Mouse (Mus musculus) gastrocnemius, postnatal 25 days (tissue): ENCODE results near the gene Trir. TPM values are rescaled to one million over a fixed set of nuclear protein-coding genes. Genes with fewer than 3 reads are reported as not detected.

Experiments used
- DNase-seq: peaks from one replicate; pipeline ENCODE4 v3.0.0; 2022
- total RNA-seq, 2 experiments: library from RNA; stranded (reverse); gene quantifications; 1 replicate in 1 of 2; 2 replicates in 1 of 2; pipeline ENCODE4 v1.2.3; 2021

Trir gene
- total RNA-seq, 2 experiments from 2014 or later, result 66.5 to 69.4 TPM

DNA sequence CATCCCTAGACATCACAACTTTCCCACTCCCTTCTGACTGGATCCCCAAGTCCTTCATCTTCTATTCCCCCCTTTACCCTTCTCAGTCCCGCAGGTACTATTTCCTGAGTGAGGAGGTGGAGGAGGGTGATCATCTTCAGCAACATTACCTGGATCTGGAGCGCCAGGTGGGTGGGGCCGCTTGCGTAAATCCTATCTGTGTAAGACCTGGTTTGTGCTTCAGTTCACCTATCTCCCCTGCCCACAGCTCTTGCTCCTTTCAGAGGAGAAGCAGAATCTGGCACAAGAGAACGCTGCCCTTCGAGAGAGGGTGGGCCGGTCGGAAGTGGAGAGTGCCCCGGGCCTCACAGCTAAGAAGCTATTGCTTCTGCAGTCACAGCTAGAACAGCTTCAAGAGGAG is 32.2 kb upstream of the Trir start:
- no peak for DNase-seq

DNA sequence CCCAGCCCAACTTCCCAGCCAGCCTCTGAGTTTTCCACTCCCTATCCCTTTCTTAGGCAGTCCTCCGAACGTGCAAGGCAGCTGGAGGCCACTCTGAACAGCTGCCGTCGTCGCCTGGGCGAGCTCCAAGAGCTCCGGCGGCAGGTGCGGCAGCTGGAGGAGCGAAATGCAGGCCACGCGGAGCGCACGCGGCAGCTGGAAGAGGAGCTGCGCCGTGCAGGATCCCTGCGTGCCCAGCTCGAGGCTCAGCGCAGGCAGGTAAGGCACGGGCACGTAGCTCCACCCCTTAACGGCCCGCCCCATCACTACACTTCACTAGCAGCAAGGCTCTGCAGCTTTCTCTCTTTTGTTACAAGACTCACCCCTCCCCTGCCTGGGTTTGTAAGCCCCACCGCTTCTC is 30.9 kb upstream of the Trir start:
- DNase-seq, result no peak

DNA sequence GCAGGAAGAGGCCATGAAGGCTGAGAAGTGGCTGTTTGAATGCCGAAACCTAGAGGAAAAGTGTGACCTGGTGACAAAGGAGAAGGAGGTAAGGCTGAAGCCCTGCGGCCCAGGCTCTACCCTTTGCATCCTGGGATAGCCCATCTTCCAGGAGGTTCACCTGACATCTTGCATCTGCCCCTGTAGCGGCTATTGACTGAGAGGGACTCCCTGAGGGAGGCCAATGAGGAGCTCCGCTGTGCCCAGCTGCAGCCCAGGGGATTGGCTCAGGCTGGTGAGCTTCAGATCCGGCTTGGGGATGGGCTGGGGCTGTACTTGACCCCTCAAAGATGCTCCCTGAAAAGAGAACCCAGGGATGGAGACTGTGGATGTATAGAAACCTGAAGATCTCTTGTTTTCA is 29.6 kb upstream of the Trir start:
- DNase-seq, result no peak

DNA sequence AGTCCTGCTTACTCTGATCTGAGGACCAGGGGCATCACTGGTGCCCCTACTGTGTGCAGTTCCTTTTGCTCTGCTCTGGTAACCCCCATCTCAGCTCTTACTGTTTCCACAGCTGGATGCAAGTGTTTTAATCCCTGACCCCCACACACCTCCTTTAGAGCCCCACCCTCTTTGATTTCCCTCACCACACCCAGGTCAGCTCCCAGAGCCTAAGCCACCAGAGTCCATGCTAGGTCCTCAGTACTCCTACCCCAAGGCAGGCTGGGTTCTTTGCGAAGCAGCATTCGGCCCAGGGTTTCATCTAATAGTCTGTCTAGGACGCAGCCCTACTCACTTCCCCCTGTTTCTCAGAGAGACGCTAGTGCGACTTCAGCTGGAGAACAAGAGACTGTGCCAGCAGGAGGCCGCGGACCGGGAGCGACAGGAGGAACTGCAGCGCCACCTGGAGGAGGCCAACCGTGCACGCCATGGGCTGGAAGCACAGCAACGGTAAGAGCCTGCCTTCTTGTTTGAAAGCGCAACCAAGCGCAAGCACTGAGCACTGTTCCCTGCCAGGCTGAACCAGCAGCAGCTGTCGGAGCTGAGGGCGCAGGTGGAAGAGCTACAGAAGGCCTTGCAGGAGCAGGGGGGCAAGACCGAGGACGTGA is 28.9 kb upstream of the Trir start:
- DNase-seq, result peak; percentile 83

DNA sequence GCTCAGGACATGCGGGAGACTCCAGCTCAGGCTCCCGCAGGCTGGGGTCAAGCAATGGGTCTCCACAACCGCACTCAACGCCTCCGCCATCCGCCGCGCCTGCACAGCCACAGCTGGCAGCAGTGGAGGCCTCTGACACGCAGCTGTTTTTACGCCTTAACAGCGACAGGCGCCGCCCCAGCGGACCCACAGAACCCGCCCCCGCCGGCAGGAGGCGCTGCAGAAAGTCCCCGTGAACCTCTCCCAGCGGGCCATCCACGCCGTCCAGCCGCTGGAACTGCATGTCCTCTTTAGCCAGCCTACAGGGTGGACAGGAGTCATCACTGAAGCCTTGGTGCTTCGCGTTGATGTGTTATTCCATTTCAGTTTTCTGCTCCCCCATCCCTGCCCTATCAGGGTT is 18.9 kb upstream of the Trir start:
- no peak for DNase-seq

DNA sequence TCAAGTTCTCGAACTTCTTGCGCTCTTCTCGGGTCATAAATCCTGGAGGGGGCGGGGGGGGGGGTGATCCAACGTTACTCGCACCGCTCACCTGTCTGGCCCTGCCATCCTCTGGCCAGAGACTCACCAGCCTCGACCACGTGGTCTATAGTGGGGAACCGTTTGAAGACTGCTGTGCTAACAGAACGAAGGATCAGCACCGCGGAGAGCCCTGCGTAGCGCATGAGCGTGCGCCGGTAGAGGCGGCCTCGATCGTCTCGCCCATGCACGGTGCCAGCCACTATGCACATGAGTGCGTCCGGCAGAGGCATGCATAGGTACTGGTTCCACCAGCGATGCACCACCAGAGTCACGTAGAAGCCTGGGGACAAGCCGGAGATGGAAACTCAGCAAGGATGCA is 15.4 kb upstream of the Trir start:
- no peak for DNase-seq

DNA sequence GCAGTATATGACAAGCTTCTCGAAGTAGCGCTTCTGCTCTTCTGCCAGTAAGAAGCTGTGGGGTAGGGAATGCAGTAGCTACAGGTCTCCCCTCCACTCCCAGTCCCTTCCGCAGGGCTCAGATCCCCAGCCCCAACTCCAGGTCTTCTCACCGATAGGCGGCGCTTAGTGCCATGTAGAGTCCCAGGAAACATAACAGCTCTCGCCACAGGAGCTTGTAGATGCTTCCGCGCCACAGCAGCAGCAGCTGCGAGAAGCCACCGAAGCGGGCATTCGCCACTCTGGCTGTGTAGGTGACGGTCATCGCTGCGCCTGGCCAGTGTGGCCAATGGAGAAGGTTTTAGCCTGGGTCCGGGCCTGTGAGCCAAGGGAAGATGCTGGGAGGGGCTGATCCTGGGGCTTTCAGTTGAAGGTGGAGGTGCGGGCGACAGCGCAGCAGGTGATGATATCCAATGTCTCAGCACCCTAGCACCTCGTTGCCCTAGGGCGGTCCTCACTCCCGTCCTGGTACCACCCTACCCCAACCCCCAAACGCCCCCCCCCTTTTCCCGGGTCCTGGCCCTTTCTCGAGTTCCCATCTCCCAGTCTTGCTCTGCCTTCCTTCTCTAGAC is 13.3 kb upstream of the Trir start:
- DNase-seq, result no peak

DNA sequence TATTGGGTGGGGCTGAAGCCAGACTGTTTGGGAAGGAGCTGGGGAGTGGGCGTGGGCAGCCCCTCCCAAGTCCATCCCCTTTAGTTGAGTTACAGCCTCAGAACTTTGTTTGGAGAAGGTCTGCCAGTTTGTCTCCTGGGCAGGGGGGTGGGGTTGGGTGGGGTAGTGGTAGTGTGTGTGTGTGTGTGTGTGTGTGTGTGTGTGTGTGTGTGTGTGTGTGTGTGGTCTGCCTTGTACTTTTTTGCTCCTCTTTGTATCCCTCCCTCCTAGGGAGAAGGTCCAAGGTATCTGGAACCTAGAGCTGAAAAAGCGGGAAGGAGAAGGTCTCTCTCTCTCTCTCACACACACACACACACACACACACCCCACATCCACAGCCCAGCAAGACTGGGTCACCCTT is 12.2 kb upstream of the Trir start, which contains the start of gene Best2:
Best2 (minus strand) TSS at position 101 of the 400 bp plus-strand sequence.
- DNase-seq, result no peak

DNA sequence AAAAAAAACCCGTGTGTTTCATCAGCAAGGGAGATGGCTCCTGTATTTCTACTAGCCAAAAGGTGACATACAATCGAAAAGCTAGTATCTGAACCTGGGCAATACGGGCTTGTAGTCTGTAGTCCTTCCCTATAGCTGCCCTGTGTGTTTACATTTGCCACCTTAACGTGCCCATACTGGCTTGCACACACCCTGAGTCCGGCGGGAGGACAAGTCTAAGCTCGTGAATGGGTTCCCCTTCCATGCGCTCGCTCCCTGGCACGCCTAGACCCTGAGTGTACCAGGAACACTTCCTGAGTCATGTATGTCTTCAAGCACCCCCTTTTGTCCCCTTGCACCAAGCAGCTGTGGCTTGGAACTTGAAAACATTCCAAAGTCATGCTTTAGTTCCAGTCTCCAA is 9.9 kb upstream of the Trir start:
- DNase-seq, result no peak

DNA sequence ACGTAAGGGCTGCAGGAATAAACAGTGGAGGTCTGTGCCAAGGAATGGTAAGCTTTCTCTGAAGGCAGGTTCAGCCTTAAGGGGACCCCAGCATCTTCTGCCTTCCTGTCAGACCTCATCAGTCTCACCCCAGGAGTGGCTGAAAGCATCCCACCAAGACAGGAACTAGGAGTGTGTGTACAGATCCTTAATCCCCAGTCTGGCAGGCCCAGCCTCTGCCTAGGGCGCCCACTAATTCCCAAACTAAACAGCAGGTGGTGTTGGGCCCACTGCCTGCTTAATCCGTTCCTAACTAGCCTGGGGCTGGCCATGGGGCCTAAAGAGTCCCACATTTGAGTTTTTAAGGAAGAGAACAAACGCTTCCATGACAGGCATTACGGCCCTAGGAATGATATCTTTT is 9.4 kb upstream of the Trir start:
- DNase-seq, result no peak

DNA sequence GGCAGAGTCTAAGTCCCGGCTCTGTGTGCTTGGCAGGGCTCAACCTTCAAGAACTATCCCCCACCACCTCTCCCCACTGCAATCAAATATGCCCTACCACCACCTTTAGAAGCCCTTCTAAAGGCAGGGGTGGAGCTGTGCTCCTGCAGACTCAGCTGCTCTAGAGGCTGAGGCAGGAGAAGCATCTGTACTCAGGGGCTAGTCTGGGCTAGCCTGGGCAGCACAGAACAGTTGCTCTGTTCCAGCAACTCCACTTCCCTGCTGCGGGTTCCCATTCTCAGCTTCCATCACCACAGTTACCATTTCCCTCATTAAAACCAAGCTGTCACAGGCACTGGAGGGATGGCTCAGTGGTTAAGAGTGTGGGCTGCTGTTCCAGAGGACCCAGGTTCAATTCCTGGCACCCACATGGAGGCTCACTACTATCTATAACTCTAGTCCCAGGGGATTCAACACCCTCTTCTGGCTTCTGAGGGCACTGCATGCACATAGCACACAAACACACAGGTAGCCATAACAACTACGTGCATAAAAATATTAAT is 5.0 kb upstream of the Trir start:
- no peak for DNase-seq

DNA sequence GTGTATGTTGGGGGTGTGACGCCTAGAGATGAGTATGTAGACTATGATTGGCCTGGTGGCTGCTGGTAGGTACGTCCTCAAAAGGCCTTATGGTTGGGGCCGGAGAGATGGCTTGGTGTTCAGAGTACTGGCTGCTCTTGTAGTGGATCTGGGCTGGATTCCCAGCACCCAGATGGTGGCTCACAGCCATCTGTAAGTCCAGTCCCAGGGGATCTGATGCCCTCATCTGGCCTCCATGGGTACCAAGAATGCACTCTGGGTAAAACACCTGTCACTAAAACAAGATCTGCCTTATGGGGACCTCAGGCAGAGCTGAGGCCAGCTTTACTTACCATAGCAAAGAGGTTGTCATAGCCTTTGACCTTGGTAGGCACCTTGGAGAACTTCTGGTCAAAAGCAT is 2.8 kb upstream of the Trir start:
- DNase-seq, result no peak

DNA sequence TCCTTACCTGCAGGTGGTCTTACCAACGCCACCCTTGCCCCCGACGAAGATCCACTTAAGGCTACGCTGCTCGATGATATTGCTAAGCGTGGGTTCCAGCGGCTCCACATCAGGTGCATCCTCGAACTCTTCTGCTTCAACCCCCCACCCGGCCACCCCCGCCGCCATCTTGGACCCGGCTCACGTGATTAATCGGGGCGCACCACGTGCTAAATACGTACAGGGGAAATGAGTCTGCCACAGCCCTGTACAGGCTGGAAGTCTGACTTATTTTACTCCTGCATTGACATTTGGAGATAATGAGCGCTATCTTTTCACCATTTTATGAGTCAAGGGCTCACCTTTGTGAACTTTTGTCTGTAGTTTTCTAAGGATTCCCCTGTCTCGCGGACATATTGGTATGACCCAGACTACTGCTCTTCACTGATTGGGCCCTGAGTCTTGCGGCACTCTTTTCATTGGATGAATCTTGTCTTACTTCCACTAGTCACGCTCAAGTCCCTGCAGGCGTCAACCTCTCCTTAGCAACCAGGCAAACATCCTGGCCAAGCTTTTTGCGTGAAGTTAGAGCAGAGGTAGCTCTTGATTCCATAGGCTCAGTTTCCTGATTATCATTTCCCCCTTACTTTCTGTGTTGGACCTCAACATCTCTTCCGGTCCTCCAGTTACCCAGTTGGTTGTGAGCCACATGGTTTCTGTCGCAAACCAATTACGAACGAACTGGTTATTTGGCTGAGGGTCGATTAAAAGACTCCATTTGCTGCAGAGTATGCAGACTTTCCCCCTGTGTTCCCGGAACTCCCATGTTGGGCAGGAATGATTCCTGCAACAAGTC is 1.3 kb upstream of the Trir start, which contains the start of gene Asna1:
Asna1 (minus strand) TSS at position 184 of the 835 bp plus-strand sequence.
- DNase-seq, result peak; percentile 79

DNA sequence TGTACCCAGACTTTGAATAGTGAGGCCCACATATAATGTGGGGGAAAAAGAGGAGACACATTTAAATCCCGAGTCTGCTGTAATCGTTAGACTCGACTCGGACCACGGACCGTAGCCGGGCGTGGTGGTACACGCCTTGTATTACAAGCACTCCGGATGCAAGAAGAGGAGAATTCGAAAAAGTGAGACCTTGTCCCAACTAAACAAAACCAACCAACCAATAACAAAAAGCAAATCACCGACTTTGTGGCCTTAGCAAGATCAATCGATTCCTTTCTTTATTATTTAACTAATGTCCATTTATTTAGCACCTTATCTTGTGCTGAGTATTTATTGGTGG is 863 bp downstream of the Trir start:
- no peak for DNase-seq

DNA sequence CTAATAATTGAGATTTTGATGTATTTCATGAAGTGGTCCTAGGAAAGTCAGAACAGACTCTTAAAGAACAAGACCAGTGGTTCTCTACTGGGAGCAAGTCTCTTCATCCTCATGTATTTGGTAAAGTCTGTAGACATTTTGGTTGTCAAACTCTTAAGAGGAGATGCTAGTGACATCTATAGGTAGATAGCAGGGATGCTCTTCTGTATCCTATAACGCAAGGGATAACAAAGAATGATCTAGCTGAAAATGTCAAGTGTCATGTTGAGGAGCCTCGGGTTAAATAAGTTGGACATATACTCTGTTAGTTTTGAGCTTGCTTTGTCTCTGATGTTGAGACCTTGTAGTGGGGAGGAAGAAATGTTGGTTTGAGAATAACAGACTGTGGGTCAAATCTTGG is 1.3 kb downstream of the Trir start:
- DNase-seq, result no peak

DNA sequence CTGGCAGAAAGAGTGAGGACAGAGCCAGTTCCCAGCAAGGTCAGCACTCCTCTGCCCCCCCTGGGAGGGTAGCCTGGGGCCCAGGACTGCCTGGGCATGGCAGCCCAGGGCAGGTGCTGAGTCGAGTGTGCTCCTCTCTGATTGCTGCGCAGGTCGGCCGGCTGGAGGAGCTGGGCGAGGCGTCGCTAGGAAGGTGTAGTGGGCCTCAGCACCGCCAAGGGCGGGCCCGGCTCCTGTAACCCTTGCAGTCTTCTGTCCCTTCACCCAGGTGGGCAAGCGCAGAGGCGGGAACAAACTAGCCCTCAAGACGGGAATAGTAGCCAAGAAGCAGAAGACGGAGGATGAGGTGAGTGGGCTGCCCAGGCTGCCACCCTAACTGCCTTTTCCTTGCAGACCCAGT is 2.6 kb downstream of the Trir start:
- DNase-seq, result no peak

DNA sequence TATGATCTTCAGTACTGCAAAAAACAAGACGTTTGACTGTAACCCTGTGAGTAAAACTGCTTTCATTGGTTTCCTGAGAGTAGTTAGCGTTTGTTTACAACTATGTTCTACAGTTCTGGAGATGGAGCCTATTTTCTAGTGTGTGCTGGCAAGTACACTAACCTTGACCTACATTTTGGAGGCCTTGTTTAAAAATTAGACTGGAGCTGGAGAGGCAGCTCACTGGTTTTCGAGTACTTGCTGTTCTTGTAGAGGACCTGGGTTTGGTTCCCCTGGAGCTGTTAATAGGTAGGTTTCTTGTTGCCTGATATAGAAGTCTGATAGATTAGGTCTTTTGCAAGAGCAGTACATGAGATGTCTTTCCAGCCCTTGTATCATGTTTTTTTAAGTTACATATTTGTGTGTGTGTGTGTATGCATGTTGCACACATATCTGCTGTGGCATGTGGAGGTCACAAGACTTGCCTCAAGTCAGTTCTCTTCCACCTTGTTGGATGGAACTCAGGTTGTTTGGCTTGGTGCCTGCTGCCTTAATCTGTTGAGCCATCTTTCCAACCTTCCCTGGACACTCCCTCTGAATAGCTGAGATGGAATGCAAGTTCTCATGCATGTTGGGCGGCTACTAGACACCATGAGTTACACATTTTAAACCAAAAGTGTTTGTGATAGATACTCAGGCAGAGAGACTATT is 6.1 kb downstream of the Trir start:
- DNase-seq, result no peak

DNA sequence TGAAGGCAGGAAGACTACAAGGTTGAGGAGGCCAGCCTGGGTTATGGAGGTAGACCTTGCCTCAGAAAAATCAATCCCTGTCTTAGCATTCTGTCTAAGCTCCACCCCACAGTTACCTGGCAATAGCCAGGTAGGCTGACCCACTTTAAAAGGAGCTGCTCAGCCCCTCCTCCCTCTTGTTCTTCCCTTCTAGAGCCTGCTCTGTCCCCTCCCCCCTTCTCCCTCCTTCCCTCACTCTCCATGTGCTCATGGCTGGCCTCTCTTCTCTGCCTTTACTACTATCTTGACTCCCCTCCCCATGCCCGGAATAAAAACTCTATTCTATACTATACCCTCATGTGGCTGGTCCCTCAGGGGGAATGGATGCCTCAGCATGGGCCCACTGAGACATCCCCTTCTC is 7.2 kb downstream of the Trir start:
- DNase-seq, result no peak

DNA sequence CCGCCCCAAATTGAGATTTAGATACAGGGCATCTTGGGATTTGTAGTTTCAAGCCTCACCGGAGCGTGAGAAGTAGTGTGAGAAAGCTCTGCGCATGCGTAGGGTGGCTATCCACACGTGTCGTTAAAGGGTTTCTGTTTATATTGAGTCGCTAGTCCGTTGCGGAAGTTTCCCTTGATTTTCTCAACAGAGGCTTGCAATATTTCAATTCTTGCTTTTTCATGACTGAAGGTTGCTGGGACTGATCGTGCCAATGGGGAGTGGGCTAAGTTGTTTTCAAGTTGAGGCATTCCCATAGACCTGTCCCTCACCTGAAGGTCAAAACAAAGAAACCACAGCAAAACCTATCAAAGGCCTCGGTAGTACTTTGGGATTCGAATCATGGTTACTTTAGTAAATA is 8.1 kb downstream of the Trir start:
- peak; percentile 50 for DNase-seq

DNA sequence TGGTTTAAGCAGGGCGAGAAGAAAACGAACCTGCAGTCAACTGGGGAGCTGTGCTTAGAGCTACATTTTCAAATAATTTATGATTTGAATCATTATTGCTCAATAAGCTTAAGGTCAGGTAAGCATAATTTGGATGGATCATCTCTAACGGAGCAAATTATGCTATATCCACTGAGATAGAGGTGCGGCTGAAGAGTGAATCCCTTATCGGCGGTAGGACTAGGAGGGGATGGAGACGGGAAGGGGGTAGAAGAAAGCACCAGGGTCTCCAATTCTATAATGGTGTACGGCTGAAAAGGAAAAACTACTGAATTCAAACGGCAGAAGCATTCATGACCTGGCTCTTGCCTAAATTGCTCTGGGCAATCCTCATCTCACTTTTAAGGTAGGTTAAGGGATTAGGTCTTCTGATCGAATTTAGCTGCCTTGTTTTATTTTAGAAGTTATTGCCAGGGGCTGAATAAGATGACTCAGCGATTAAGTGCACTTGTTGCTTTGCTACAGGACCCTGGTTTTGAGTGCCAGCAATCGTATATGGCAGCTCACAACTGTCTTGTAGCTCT is 8.6 kb downstream of the Trir start:
- DNase-seq, result no peak

DNA sequence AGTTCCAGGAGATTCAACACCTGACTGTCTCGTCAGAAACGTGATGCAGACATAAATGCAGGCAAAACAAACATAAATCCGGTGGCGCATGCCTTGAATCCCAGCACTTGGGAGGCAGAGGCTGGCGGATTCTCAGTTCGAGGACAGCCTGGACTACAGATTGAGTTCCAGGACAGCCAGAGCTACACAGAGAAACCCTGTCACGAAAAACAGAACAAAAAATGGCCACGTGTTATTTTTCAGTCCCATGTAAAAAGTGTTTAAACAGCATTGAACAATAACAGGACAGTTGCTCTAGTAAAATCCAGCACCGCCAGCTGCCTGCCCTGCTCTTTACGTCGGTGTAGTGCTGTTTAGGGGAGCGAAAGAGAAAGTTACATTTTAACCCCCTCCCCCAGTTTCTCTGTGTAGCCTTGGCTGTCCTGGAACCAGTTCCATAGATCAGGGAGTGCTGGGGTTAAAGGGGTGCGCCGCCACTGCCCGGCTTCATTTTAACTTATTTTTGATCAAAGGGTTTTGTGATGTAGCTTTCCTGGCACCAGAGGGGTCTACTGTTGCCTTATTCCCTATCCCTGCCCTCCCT is 9.2 kb downstream of the Trir start:
- DNase-seq, result no peak

DNA sequence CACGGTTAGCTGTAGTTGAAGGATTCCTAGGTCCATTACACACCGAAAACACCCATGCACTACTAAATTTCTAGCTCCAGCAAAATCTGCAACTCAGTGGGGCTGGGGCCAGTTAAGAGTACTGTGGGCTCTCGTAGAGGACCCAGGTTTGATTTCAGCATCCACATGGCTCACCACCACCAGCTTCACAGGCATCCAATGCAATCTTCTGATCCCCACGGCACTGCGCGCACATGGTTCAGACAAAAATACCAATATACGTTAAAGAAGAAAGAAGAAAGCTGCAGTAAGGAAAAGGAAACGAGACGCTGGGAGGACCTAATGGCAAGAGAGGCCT is 9.7 kb downstream of the Trir start:
- DNase-seq, result no peak
